In genomic region chr9:35338858-35339257, GRCm38 (mm10) we compare ENCODE assay signal across 15 mouse cellular contexts.
A peak's percentile ranks its signal among the peaks of the same experiment; 100 is the strongest.
DNase-seq lines count a peak whose midpoint lies in the region; ATAC-seq lines count a peak whose summit lies in the region.
"Had no signal": no experiment of that assay in that cellular context is flagged by ENCODE, and none has a peak within 500 bp of the region (broad histone marks: within the 10 kb centered on the region; RNA-seq: fewer than 3 reads in every experiment).

No protein-coding gene starts in this region.

- no peak for DNase-seq in heart, adult 9 months (ENCODE audit: low spot score in 2 of 2)
- peak; percentile 52 for DNase-seq in embryonic facial prominence, embryonic 14.5 days (ENCODE audit: low spot score)
- no peak for DNase-seq in natural killer cell, adult 2 months (ENCODE audit: low spot score in 2 of 2)
- DNase-seq in left cerebral cortex, adult 9 months (ENCODE audit: low spot score in 2 of 2): no peak
- DNase-seq: heart, postnatal 14 days; kidney, adult 18-20 months; kidney, postnatal 14 days; layer of hippocampus, adult 9-11 months; liver, embryonic 13.5 days had no signal

- peaks cover 81% of the 10 kb centered on the region for H3K4me1 ChIP-seq in heart, embryonic 16.5 days (ENCODE audit: control insufficient read depth, insufficient read depth, low read length)
- peaks cover 80% of the 10 kb centered on the region for H3K4me1 ChIP-seq in embryonic facial prominence, embryonic 12.5 days
- peaks cover 88% of the 10 kb centered on the region for H3K4me1 ChIP-seq in embryonic facial prominence, embryonic 14.5 days (ENCODE audit: control insufficient read depth, insufficient read depth, low read length)
- peaks cover 93% of the 10 kb centered on the region for H3K4me1 ChIP-seq in limb, embryonic 15.5 days
- H3K4me1 ChIP-seq: liver, embryonic 13.5 days had no signal

- no peaks in the 10 kb centered on the region for H3K27me3 ChIP-seq in heart, embryonic 16.5 days (ENCODE audit: control insufficient read depth, insufficient read depth, low read length)
- H3K27me3 ChIP-seq in embryonic facial prominence, embryonic 12.5 days: no peaks in the 10 kb centered on the region
- no peaks in the 10 kb centered on the region for H3K27me3 ChIP-seq in embryonic facial prominence, embryonic 14.5 days (replicated peaks; ENCODE audit: control insufficient read depth, insufficient read depth, low read length)
- no peaks in the 10 kb centered on the region for H3K27me3 ChIP-seq in limb, embryonic 15.5 days
- H3K27me3 ChIP-seq: liver, embryonic 13.5 days had no signal

- peak overlapping the region; percentile 31 for H3K27ac ChIP-seq in heart, embryonic 16.5 days (ENCODE audit: low read length)
- H3K27ac ChIP-seq in embryonic facial prominence, embryonic 12.5 days: peak overlapping the region; percentile 32; the same call in 1 of the 2 replicates
- peak overlapping the region; percentile 79; the same call in 1 of the 2 replicates for H3K27ac ChIP-seq in embryonic facial prominence, embryonic 14.5 days (replicated peaks; ENCODE audit: low read depth, low read length)
- H3K27ac ChIP-seq in limb, embryonic 15.5 days: peak overlapping the region; percentile 91
- H3K27ac ChIP-seq: liver, embryonic 13.5 days had no signal

- no peak overlapping the region for H3K4me2 ChIP-seq in heart, embryonic 16.5 days (ENCODE audit: low read depth, low read length)
- no peak overlapping the region for H3K4me2 ChIP-seq in embryonic facial prominence, embryonic 12.5 days (replicated peaks)
- no peak overlapping the region for H3K4me2 ChIP-seq in embryonic facial prominence, embryonic 14.5 days (ENCODE audit: low read depth, low read length)
- H3K4me2 ChIP-seq in limb, embryonic 15.5 days: 0 out of 2 replicates have a peak overlapping the region, but pooled peaks have one; percentile 14
- H3K4me2 ChIP-seq: liver, embryonic 13.5 days had no signal

- no peak overlapping the region for H3K4me3 ChIP-seq in heart, embryonic 16.5 days (ENCODE audit: low read length)
- H3K4me3 ChIP-seq in embryonic facial prominence, embryonic 12.5 days: no peak overlapping the region
- no peak overlapping the region for H3K4me3 ChIP-seq in embryonic facial prominence, embryonic 14.5 days (ENCODE audit: low read depth, low read length)
- H3K4me3 ChIP-seq in limb, embryonic 15.5 days: no peak overlapping the region
- H3K4me3 ChIP-seq: liver, embryonic 13.5 days had no signal

- no peak overlapping the region for H3K9ac ChIP-seq in heart, embryonic 16.5 days (ENCODE audit: low read length)
- no peak overlapping the region for H3K9ac ChIP-seq in embryonic facial prominence, embryonic 12.5 days
- H3K9ac ChIP-seq in embryonic facial prominence, embryonic 14.5 days (ENCODE audit: low read depth, low read length): no peak overlapping the region
- H3K9ac ChIP-seq in limb, embryonic 15.5 days: no peak overlapping the region
- H3K9ac ChIP-seq: liver, embryonic 13.5 days had no signal

- no peak for ATAC-seq in heart, embryonic 16.5 days (replicated peaks; ENCODE audit: extremely low read depth, insufficient read depth, low FRiP score)
- no peak for ATAC-seq in embryonic facial prominence, embryonic 12.5 days (ENCODE audit: insufficient number of reproducible peaks, insufficient read depth, low FRiP score, low TSS enrichment)
- no peak for ATAC-seq in embryonic facial prominence, embryonic 14.5 days (ENCODE audit: low read depth)
- ATAC-seq in limb, embryonic 15.5 days (ENCODE audit: insufficient number of reproducible peaks, low FRiP score, low TSS enrichment, low read depth): no peak
- ATAC-seq: hindbrain, embryonic 16.5 days; lung, postnatal 0 days; midbrain, embryonic 16.5 days had no signal

- no peaks in the 10 kb centered on the region for H3K9me3 ChIP-seq in heart, embryonic 16.5 days (replicated peaks; ENCODE audit: control insufficient read depth, low read length)
- H3K9me3 ChIP-seq in embryonic facial prominence, embryonic 12.5 days: no peaks in the 10 kb centered on the region
- H3K9me3 ChIP-seq in embryonic facial prominence, embryonic 14.5 days (ENCODE audit: control insufficient read depth, low read length): no peaks in the 10 kb centered on the region
- H3K9me3 ChIP-seq in limb, embryonic 15.5 days: no peaks in the 10 kb centered on the region
- H3K9me3 ChIP-seq: liver, embryonic 13.5 days had no signal

- WGBS in heart, embryonic 16.5 days: 80% methylated on average over 5 of the region's 5 CpGs
- 56% methylated on average over 5 of the region's 5 CpGs for WGBS in embryonic facial prominence, embryonic 12.5 days
- 70% methylated on average over 5 of the region's 5 CpGs for WGBS in embryonic facial prominence, embryonic 14.5 days
- 49% methylated on average over 5 of the region's 5 CpGs for WGBS in limb, embryonic 15.5 days

- no peaks in the 10 kb centered on the region for H3K36me3 ChIP-seq in heart, embryonic 16.5 days (ENCODE audit: control insufficient read depth, insufficient read depth)
- no peaks in the 10 kb centered on the region for H3K36me3 ChIP-seq in embryonic facial prominence, embryonic 12.5 days
- H3K36me3 ChIP-seq in embryonic facial prominence, embryonic 14.5 days (ENCODE audit: control insufficient read depth, insufficient read depth, low read length): no peaks in the 10 kb centered on the region
- H3K36me3 ChIP-seq in limb, embryonic 15.5 days: no peaks in the 10 kb centered on the region
- H3K36me3 ChIP-seq: liver, embryonic 13.5 days had no signal

Comparison
In these comparisons a context has a peak if more than half of its experiments do, and no peak if none do; other contexts are left out.
1. H3K27ac ChIP-seq: peak in every context shown above with its lines; median percentile 91 in limb, embryonic 15.5 days; 79 in embryonic facial prominence, embryonic 14.5 days; 32 in embryonic facial prominence, embryonic 12.5 days; 31 in heart, embryonic 16.5 days.